Mouse (Mus musculus) kidney, adult 2 months (tissue): ENCODE results near the gene Wbp2nl.

Experiments
- CTCF ChIP-seq: fragments of 200-500 bp; conservative IDR thresholded peaks from 2 replicates; pipeline ENCODE4 v1.5.1; 2011; ENCODE audit warnings: low read depth, mild to moderate bottlenecking, control low read depth, low read length, moderate library complexity, mixed read lengths; ENCODE audit not compliant: insufficient read depth, insufficient read length
- POLR2A ChIP-seq: fragments of 200-500 bp; IDR thresholded peaks from one replicate; pipeline ENCODE4 v1.6.1; 2011; ENCODE audit warnings: low read depth, low read length, control low read depth

DNA sequence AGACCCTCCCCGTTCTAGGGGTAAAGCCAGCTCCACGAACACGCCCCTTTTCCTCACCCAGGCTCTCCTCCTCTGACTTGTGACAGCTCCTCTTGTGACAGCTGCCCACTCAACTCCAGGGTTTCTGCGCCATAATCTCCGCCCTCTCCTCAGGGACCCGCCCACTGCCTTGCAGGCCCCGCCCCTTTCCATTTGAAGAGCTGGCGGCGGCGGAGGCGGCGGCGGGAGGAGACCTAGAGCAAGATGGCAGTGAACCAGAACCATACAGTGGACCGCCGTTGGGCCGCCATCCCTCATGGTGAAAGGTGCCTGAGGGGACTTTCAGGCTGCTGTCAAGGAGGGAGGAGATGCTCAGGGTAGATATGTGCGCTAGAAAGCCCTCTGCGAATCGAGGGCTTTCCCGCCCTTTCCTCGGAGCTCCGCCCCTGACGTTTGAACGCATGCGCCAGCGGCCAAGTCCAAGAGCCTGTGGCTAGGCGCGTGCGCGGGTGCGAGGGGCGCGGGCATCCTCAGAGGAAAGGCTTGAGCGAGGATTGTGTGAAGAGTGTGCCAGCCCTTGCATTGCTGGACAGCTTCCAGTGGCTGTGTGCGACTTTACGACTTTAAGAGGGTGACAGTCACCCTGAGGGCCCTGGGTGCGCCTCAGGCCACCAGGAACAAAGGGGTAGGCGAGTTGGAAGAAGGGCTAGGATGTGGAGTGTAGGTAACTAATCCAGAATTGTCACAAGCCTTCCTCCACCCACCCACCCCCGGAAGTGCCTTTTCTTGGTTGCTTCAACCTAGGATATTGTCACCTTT is at the start of gene Wbp2nl:
- no peak for TF ChIP-seq CTCF
- TF ChIP-seq POLR2A, result no peak
